Mouse (Mus musculus) kidney, embryonic 15.5 days (tissue): ENCODE results near the gene Ints1. TPM values are rescaled to one million over a fixed set of nuclear protein-coding genes. Genes with fewer than 3 reads are reported as not detected.
A peak's percentile ranks its signal among the peaks of the same experiment; 100 is the strongest.
"Not testable (repeated sequence)": the region's sequence is repeated elsewhere in the genome, so short reads cannot be mapped to it uniquely, and the experiment has no call there.

Source experiments
- ATAC-seq: fragments of 200-750 bp; cut with Nextera tagmentation; replicated peaks from 2 replicates; pipeline ENCODE4 v1.8.0; 2017; ENCODE audit warnings: moderate TSS enrichment; ENCODE audit not compliant: low FRiP score
- H3K27ac ChIP-seq: fragments of 300-500 bp; sonication (generic); 2 replicates; pipeline ENCODE4 v1.5.1; 2015; ENCODE audit warnings: mild to moderate bottlenecking, inconsistent platforms
- H3K27me3 ChIP-seq: fragments of 300-500 bp; sonication (generic); 2 replicates; pipeline ENCODE4 v1.6.1; 2015; ENCODE audit warnings: inconsistent platforms
- H3K36me3 ChIP-seq: fragments of 300-500 bp; sonication (generic); 2 replicates; pipeline ENCODE4 v1.6.1; 2015; ENCODE audit warnings: inconsistent platforms
- H3K4me1 ChIP-seq: fragments of 300-500 bp; sonication (generic); 2 replicates; pipeline ENCODE4 v1.6.1; 2015; ENCODE audit warnings: inconsistent platforms
- H3K4me2 ChIP-seq: fragments of 300-500 bp; sonication (generic); 2 replicates; pipeline ENCODE4 v1.6.1; 2015; ENCODE audit warnings: moderate library complexity, mild to moderate bottlenecking, inconsistent platforms
- H3K4me3 ChIP-seq: fragments of 300-500 bp; sonication (generic); replicated peaks from 2 replicates; pipeline ENCODE4 v1.5.1; 2015; ENCODE audit warnings: mild to moderate bottlenecking, inconsistent platforms
- H3K9ac ChIP-seq: fragments of 300-500 bp; sonication (generic); 2 replicates; pipeline ENCODE4 v1.6.1; 2015; ENCODE audit warnings: mild to moderate bottlenecking, inconsistent platforms
- H3K9me3 ChIP-seq: fragments of 300-500 bp; sonication (generic); replicated peaks from 2 replicates; pipeline ENCODE4 v1.6.1; 2016; ENCODE audit warnings: inconsistent platforms
- WGBS: fragments of 180-500 bp; shearing (Covaris S2); methylation state at CpG from one replicate; pipeline ENCODE4 v1.1.7; 2015; ENCODE audit warnings: mixed read lengths; 5-methylcytosine and 5-hydroxymethylcytosine counted together
- polyA plus RNA-seq: library from polyadenylated mRNA; unstranded; fragments of >200 nt; fragmentation: Nextera tagmentation; extraction: Ambion mirVana; gene quantifications from 2 replicates; pipeline ENCODE4 v1.2.1, GENCODE M21; 2015

Ints1 gene
- polyA plus RNA-seq, 1 experiment from 2014 or later: 27.7 TPM

- 4% methylated on average over 3 of the region's 3 CpGs for WGBS
- Histone ChIP-seq H3K9ac (no peak overlapping the region), H3K4me3 (no peak overlapping the region), H3K27ac (no peak overlapping the region), H3K4me1 (peaks cover 5% of the 10 kb centered on the region; the same call in 1 of the 2 replicates), H3K4me2 (no peak overlapping the region), H3K9me3 (no peaks in the 10 kb centered on the region), H3K36me3 (peaks cover 9% of the 10 kb centered on the region), H3K27me3 (no peaks in the 10 kb centered on the region; the same call in 1 of the 2 replicates)
- ATAC-seq: peak; percentile 83
Measured at GRCm38 (mm10) chr5:139745771-139746170, 29.7 kb downstream of the Ints1 start.

GRCm38 (mm10) chr5:139742640-139743039, 32.8 kb downstream of the Ints1 start:
- not testable (repeated sequence) for H3K4me1 ChIP-seq, ATAC-seq, H3K4me2 ChIP-seq, H3K36me3 ChIP-seq, H3K9me3 ChIP-seq, H3K27ac ChIP-seq, H3K27me3 ChIP-seq, H3K4me3 ChIP-seq, H3K9ac ChIP-seq
- 38% methylated on average over 3 of the region's 3 CpGs for WGBS

GRCm38 (mm10) chr5:139738592-139739315, 36.7 kb downstream of the Ints1 start:
- Histone ChIP-seq H3K4me1 (peaks cover 41% of the 10 kb centered on the region), H3K4me3 (no peak overlapping the region), H3K27ac (no peak overlapping the region), H3K9ac (no peak overlapping the region), H3K36me3 (no peaks in the 10 kb centered on the region), H3K4me2 (no peak overlapping the region), H3K27me3 (peaks cover 4% of the 10 kb centered on the region; the same call in 1 of the 2 replicates), H3K9me3 (no peaks in the 10 kb centered on the region)
- ATAC-seq: no peak
- 78% methylated on average over 7 of the region's 7 CpGs for WGBS

- ATAC-seq: no peak
- H3K9ac ChIP-seq: no peak overlapping the region
- H3K27me3 ChIP-seq: peaks cover 4% of the 10 kb centered on the region; the same call in 1 of the 2 replicates
- no peak overlapping the region for H3K4me2 ChIP-seq
- H3K36me3 ChIP-seq: no peaks in the 10 kb centered on the region
- no peaks in the 10 kb centered on the region for H3K9me3 ChIP-seq
- no peak overlapping the region for H3K4me3 ChIP-seq
- WGBS: 77% methylated on average over 14 of the region's 14 CpGs
- H3K27ac ChIP-seq: no peak overlapping the region
- H3K4me1 ChIP-seq: peaks cover 44% of the 10 kb centered on the region
Measured at GRCm38 (mm10) chr5:139737841-139738591, 37.5 kb downstream of the Ints1 start.

- peak overlapping the region; percentile 57 for H3K4me3 ChIP-seq
- H3K27ac ChIP-seq: peak overlapping the region; percentile 75
- peaks cover 4% of the 10 kb centered on the region; the same call in 1 of the 2 replicates for H3K27me3 ChIP-seq
- H3K4me2 ChIP-seq: peak overlapping the region; percentile 99
- H3K4me1 ChIP-seq: peaks cover 47% of the 10 kb centered on the region
- no peaks in the 10 kb centered on the region for H3K9me3 ChIP-seq
- no peak overlapping the region for H3K9ac ChIP-seq
- ATAC-seq: peak; percentile 44
- no peaks in the 10 kb centered on the region for H3K36me3 ChIP-seq
- 12% methylated on average over 10 of the region's 10 CpGs for WGBS
Measured at GRCm38 (mm10) chr5:139736504-139736940, 39.0 kb downstream of the Ints1 start.

- Histone ChIP-seq H3K4me3 (peak within 1 kb of the TSS; percentile 57), H3K4me2 (peak within 1 kb of the TSS; percentile 99), H3K27ac (peak within 1 kb of the TSS; percentile 75), H3K27me3 (peaks cover 4% of the 10 kb centered on the region; the same call in 1 of the 2 replicates), H3K4me1 (peaks cover 53% of the 10 kb centered on the region), H3K36me3 (no peaks in the 10 kb centered on the region), H3K9me3 (no peaks in the 10 kb centered on the region), H3K9ac (peak within 1 kb of the TSS; percentile 51)
- WGBS: 2% methylated on average over 50 of the region's 50 CpGs
- peak; percentile 95 for ATAC-seq
Measured at GRCm38 (mm10) chr5:139735677-139736503, 39.6 kb downstream of the Ints1 start, which contains the start of gene Micall2. Gene Micall2, minus strand, starts transcription at chr5:139736336.

- Histone ChIP-seq H3K27ac (no peak overlapping the region), H3K27me3 (peaks cover 4% of the 10 kb centered on the region; the same call in 1 of the 2 replicates), H3K9ac (no peak overlapping the region; the same call in 1 of the 2 replicates), H3K4me3 (peak overlapping the region; percentile 57; the same call in 1 of the 2 replicates), H3K36me3 (no peaks in the 10 kb centered on the region), H3K4me2 (peak overlapping the region; percentile 99), H3K9me3 (no peaks in the 10 kb centered on the region), H3K4me1 (peaks cover 64% of the 10 kb centered on the region)
- WGBS: 66% methylated on average over 7 of the region's 7 CpGs
- ATAC-seq: no peak
Measured at GRCm38 (mm10) chr5:139734746-139735145, 40.7 kb downstream of the Ints1 start.

GRCm38 (mm10) chr5:139734016-139734415, 41.5 kb downstream of the Ints1 start:
- Histone ChIP-seq H3K9ac (no peak overlapping the region), H3K27me3 (peaks cover 4% of the 10 kb centered on the region; the same call in 1 of the 2 replicates), H3K27ac (no peak overlapping the region), H3K4me2 (no peak overlapping the region), H3K9me3 (no peaks in the 10 kb centered on the region), H3K4me3 (no peak overlapping the region), H3K36me3 (no peaks in the 10 kb centered on the region), H3K4me1 (peaks cover 64% of the 10 kb centered on the region)
- ATAC-seq: no peak
- 71% methylated on average over 3 of the region's 3 CpGs for WGBS

- Histone ChIP-seq H3K4me2 (peak overlapping the region; percentile 22), H3K9me3 (no peaks in the 10 kb centered on the region), H3K36me3 (no peaks in the 10 kb centered on the region), H3K4me3 (no peak overlapping the region), H3K27me3 (peaks cover 4% of the 10 kb centered on the region; the same call in 1 of the 2 replicates), H3K9ac (peak overlapping the region; percentile 11; the same call in 1 of the 2 replicates), H3K4me1 (peaks cover 64% of the 10 kb centered on the region), H3K27ac (peak overlapping the region; percentile 61)
- 60% methylated on average over 11 of the region's 11 CpGs for WGBS
- ATAC-seq: no peak
Measured at GRCm38 (mm10) chr5:139732634-139733107, 42.8 kb downstream of the Ints1 start.

GRCm38 (mm10) chr5:139730712-139731486, 44.6 kb downstream of the Ints1 start:
- WGBS: 47% methylated on average over 8 of the region's 8 CpGs
- ATAC-seq: 0 out of 2 replicates have a peak, but pooled peaks have one; percentile 7
- H3K9me3 ChIP-seq: no peaks in the 10 kb centered on the region
- H3K36me3 ChIP-seq: no peaks in the 10 kb centered on the region
- peak overlapping the region; percentile 89 for H3K27ac ChIP-seq
- H3K4me3 ChIP-seq: no peak overlapping the region
- peaks cover 52% of the 10 kb centered on the region for H3K4me1 ChIP-seq
- H3K4me2 ChIP-seq: peak overlapping the region; percentile 31
- H3K9ac ChIP-seq: peak overlapping the region; percentile 21; the same call in 1 of the 2 replicates
- peaks cover 4% of the 10 kb centered on the region; the same call in 1 of the 2 replicates for H3K27me3 ChIP-seq
